Mouse (Mus musculus) layer of hippocampus, adult 11-12 months (tissue): ENCODE results near the gene Adad2.

Experiments used
- DNase-seq: peaks from one replicate; pipeline ENCODE4 v3.0.0; 2022; ENCODE audit warnings: low spot score

Adad2 gene

DNA sequence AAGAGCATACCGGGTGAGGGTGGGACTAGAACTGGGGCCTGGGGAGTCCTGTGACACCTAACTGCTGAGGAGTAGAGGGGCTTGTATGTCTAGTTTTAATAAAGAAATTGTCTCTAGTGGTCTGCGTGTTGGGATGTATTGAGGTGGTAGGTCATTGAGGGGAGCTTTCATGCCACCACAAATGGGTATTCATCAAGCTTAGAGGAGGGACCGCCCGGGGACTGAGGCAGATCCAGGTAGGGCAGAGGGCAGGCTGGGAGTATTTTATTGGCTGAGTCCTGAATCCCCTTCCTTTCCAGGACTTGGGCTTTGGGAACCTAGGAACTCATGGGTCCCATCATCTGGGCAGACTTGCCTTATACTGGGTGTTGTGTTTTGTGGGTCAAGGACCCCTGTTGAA is 4.3 kb downstream of the Adad2 start:
- DNase-seq: no peak

DNA sequence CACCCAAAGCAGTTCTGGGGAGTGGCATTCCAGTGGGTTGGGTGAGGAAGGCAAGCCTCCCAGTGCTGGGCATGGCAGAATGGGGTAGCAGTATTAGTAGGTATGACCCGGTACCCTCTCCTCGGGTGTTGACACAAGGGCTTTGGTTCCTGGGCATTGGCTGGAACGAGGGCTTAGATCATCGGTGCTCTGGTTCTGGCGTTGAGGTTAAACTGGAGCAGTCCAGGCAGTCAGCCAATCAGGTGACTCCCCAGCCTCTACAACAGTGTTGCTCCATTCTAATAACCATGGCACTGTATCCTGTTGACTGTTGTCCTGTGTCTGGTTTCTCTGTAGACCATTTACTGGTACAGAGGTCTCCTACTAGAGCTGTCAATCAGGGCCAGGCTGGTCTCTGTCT is 5.0 kb downstream of the Adad2 start:
- no peak for DNase-seq

DNA sequence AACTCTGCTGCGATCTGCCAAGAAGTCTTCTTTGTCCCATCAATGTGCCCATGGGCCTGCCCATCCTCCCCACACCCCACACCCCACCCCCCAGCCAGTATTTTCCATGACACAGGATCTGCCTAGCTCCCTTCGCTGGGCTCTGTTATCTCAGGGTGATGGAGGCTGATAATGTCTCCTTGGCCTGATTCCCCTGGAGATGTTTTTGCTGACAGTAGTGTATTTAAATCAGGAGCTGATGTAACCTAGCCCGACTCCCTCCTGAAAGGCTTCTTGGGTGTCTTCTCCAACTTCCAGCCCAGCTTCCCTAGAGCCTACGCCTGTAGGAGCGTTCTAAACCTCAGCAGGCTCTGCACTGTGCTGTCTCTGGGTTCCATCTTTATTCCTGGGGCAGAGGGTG is 6.3 kb downstream of the Adad2 start:
- DNase-seq: no peak

DNA sequence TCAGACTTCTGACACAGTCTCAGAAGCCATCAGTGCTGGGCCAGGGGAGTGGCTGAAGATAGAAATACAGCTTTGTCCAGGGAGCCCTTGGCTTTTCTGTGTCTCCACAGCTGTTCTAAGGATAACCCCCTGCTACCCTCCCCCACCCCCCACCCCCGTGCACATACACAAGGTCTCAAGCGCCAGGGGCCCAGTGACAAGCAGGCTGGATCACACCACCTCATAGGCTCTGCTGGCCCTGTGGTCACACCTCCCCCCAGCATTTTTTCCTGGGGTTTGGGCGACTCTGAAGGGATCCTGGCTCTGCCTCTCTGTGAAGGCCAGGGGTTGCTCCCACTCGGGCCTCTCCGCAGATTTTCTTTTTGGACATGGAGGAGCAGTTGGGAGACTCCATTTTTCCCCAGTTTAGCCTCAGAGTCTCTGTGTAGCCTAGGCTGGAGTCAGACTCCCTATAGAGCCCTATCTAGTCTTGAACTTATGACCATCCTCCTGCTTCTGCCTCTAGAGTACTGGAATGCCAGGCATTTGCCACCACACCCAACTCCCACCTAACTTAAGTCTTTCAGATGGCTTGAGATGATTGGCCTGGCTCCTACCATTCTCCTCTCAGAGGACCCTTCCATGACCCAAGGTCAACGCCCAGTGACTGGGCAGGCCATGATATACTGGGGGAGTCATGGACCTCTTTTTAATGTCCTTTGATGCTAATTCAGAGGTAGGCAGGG is 7.7 kb downstream of the Adad2 start:
- no peak for DNase-seq

DNA sequence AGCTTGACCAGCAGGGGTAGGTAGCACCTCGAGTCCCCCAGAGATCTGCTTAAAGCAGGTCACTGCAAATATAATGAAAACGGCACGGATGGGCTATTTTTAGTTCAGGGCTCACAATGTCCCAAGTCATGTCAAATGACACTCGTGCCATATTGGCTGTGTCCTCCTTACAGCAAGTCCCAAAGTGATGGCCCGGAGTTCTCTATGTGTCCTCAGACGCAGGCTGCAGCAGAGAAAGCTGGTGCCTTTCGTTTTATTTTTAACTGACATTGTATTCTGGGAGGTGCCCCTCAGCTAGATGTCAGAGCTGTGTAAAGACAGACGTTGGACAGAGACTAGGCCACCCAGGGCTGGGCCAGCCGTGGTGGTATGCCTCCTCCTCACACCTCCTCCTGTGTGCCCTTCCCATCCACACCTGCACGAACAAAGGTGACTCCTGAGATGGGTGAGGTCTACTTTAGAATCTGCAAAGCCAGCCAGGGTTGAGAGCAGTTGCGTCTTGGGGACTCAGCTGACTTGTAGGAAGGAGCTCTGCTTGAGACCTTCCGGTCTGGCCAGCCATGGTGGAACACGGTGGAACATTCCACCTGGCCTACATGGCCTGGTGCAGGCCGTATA is 8.4 kb downstream of the Adad2 start:
- no peak for DNase-seq

DNA sequence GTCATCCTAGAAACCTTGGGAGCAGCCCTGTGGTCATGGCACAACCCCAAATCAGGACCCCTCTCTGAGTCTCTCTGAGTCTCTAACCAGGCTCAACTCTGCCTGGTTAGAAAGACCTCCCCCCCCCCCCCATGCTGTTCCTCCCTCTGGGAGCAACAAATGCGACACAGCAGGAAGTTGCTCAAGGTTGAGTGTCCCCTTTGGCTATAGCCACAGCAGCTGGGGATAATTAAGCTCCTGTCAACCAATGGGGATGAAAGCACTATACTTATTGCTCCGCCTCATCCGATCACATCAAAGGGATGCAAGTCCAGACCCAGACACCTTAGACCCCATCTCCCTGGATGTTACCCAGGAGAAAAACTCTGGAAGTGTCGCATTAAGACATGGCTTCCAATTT is 10.0 kb downstream of the Adad2 start:
- no peak for DNase-seq

DNA sequence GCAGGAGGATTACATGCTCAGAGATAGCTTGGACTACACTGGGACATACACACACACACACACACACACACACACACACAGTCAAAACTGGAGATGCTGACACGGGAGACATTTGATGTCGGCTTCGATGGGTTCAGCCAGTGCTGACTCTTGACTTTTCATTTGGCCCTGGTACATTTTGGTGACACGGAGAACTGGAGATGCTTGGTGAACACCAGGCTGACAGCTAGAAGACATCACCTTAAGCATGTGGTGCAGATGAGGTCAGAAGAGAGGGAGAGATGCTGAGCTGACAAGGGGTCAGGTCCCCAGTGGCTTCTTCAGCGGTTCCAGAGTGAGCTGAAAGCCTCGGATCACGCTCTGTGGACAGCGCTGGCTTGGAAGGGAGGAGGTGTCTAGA is 10.5 kb downstream of the Adad2 start:
- DNase-seq: no peak

DNA sequence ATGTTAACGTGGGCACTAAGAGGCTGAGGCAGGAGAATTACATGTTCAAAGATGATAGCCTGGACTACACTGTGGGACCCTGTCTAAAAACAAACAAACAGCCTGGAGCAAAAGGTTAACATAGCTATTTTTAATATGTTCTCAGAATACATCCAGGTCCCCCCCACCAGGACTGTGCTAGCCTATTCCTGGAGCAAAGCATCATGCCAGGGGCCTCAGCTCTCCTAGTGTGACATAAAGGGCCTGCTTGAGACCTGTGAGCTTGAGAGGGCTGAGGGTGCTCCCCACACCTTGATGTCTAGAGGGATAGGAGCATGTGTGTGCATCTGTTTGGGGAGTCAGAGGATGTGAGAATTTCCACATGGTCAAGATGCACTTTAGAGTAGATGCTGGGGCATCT is 11.2 kb downstream of the Adad2 start:
- DNase-seq: no peak

DNA sequence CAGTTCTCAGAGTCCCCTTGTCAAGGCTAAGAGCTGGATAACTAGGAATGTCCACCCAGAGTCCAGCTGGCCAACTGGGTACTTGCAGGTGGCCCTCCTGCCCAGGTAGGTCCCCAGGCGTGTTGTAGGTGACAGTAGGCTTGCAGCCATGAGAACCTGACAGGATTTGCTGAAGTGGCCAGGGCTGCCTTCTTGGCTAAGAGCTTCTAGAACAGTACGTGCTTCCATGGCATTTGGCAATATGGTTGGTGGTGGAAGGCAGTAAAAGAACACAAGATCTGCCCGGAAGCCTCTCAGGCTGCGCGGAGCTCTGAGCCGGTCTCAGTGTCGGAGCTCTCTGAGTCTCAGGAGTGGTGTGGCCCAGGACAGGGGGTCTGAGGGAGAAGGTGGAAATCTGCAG is 12.4 kb downstream of the Adad2 start:
- no peak for DNase-seq

DNA sequence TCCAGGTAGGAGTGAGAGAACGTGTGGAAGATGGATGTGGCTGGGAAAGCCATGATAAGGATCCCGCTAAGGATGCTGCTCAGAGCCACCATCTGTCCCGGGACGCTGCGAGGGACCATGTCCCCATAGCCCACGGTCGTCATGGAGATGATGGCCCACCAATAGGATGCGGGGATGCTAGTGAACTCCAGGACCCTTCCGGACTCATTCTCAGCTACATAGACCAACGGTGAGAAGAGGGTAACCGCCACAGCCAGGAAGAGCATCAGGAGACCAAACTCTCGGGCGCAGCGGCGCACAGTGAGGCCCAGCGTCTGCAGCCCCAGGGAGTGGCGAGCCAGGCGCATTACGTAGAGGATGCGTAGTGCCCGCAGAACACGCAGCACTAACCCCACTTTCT is 13.2 kb downstream of the Adad2 start:
- no peak for DNase-seq

DNA sequence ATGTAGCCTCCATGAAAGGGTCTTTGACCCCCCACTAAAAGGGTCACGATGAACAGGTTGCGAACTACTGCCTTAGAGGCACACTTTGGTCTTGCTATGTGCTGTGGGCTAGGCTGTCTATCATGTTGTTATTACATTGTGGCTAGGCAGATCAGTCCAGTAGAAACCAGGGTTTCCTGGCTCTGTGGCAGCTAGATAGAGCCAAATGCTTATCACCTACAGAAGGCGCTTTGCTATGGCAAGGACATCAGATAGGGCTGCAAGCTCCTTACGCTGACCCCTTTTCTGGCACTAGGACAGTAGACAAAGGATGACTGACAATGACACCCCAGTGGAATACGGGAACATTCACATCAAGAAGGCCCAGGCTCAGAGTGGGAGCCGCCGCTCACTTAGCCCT is 14.7 kb downstream of the Adad2 start:
- no peak for DNase-seq

DNA sequence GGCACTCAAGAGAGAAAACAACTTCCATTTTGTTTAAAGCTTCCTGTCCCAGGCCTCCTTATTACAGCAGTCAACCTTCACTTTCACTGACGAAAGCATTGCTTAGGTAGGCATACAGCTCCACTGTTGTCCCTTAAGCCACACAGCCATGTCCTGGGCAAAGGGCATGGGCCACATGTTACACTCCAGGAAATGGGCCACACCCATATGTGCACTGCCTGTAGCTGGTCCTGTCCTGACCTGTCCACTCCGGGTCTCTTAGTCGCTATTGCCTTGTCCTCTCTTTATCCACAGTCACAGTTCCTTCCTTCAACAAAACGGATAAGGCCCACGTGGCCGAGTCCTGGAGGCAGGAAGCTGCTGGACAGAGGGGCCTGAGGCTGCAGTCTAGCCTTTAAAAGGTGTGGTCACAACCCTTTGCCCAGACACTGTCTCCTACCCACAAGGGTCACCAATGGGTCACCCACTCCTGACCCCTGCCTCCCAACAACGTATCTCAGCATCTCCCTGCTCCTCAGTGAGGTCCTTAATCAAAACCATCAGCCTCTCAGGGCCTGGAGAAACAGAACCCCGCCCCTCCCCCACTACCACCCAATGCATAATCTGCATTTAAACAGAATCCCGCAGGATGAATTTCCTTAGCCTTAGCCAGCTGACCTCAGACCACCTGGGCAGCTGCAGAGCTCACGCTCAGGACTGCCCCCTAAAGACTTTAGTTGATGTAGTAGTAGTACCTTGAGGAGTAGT is 15.2 kb downstream of the Adad2 start:
- no peak for DNase-seq

DNA sequence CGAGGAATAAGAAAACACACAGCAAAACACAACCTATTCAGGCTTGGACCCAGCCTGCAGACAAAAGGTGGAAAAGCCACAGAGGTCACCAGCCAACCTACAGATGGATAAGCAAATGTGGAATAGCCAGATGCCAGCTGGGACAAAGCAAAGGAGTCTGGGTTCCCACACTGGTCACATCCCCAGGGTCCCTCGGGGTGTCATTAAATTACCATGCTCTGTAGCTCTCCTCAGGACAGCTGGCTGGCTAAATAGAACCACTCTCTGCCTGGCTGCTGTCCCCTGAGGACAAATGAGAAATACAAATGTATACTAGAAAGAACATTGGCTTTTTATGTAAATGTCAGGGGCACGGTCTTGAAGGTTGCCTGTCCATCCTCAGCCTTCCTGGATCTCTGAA is 18.3 kb downstream of the Adad2 start:
- no peak for DNase-seq

DNA sequence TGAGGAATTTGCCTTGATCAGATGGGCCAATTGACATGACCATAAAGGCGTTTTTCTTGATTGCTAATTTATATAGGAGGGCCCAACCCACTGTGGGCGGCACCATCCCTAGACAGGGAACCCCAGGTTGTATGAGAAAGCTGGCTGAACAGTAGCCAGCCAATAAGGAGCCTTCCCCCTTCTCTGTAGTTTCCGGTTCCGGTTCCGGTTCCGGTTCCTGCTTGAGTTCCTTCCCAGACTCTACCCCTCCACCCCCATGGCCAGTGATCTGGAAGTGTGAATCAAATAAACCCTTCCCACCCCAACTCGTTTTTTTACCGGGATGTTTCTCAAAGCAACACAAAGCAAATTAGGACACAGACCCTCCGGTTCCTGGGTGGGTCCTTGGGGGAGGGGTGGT is 19.7 kb downstream of the Adad2 start:
- no peak for DNase-seq

DNA sequence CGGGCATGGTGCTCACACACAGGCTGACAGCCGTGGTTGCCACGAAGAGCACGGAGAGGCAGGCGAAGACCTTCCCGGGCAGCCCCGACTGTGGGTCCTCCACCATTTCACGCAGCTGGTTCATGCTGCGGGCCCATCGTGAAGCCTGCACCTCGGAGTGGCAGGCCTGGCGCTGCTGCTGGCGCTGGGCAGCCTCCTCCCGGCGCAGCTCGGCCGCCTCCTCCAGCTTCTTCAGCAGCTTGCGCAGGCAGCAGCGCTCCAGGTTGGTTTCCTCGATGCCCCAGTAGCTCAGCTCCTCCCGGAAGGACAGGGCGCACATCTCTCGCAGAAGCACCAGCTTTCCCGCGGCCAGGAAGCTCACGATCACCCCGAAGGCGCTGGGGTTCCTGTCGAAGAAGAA is 20.4 kb downstream of the Adad2 start:
- no peak for DNase-seq

DNA sequence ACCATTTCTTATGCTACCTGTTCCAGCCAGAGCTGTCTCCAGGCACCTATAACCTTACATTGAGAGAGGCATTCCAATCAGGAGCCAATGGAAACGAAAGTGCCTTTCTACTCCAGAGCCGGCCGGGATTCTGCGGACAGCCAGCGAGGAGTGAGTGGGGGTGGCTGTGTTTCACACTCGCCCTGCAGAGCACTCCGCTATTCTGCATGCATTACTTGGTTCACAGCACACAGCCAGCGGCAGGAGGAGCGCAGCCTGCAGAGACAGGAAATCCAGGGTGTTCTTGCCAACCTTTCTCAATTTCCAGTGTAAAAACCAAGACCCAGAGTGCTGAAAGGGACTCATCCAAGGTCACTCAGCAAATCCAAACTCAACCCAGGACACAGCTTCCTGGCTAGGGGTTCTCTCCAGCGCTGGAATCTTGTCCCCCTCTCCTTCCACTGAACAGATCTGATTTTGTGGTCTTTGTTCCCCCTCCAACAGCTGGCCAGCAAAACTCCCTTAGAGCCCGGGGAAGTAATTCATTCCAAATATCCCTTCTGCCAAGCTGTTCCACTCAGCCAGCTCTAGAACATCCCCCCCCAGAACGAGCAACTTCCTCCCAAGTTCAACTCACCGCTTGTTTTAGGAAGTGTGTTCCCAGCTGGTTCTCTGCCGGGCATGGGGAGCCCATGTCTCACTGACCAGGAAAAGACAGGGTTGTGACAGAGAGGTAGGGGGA is 22.2 kb downstream of the Adad2 start:
- DNase-seq: no peak

DNA sequence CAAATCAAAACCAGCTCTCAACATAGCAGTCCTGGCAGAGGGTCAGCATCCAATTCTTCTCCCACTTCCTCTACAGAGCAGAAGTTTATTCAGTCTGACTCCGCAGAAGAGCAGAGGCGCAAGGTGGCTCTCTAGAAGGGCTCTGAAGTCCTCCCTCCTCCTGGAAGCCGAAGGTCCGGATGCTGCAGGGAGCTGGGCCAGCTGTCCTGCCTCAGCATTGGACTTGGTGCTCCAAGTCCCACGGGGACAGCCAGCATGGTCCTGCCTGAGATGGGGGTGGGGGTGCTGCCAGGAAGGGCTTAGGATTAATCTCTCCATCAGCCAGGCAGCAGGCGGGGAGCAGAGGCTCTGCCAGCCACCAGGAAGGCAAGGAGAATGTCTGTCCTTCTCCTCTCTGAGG is 22.8 kb downstream of the Adad2 start, which contains the start of gene Kcng4:
Gene Kcng4, minus strand, starts transcription at position 303 of the 400 bp plus-strand sequence.
- DNase-seq: no peak

DNA sequence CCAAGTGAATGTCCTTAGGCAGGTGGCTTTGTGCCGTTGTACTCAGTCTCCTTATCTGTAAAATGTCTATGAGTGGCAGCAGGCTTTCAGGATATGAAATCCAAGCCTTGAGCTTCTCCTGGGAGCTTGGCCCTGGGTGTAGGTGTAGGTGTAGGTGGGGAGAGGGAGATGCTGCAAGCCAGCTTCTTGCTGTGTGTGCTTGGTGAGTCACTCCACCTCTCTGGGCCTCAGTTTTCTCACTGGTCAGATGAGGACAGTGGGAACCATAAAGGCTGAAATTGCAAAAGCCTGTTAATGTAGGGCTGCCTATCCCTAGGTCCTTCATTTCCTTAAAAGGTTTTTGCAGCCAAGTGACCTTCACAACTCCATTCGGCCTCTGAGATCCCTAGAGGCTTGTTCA is 23.4 kb downstream of the Adad2 start:
- no peak for DNase-seq

DNA sequence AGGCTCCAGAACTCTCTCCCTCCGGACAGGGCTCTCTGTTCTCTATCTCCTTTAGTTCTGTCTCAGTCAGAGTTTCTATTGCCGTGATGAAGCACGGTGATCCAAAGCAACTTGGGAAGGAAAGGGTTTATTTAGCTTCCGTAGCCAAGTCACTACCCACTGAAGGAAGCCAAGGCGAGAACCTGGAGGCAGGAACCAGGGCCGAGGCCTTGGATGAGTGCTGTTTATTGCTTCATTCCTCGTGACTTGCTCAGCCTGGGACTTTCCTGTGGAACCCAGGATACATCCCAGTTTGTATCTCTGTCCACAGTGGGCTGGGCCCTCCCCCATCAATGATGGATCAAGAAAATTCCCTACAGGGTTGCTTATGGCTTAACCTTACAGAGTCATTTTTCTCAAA is 24.2 kb downstream of the Adad2 start:
- no peak for DNase-seq

DNA sequence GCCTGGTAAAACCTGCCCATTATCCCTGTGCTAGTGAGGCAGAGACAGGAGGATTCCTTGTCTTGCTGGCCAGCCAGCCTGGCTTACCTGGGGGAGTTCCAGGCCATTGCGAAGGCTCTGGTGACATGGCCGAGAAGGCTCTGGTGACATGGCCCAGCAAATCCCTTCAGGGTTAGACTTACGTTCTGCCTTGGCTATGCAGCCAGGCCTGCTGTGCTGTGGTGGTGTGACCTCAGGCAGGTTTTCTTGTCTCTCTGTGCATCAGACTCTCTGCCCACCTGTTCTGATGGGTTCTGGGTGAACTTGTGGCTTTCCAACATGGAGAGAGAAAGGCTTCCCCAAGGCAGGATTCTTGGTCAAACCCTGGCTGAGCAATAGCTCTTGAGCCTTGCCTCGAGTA is 24.8 kb downstream of the Adad2 start:
- DNase-seq: no peak

DNA sequence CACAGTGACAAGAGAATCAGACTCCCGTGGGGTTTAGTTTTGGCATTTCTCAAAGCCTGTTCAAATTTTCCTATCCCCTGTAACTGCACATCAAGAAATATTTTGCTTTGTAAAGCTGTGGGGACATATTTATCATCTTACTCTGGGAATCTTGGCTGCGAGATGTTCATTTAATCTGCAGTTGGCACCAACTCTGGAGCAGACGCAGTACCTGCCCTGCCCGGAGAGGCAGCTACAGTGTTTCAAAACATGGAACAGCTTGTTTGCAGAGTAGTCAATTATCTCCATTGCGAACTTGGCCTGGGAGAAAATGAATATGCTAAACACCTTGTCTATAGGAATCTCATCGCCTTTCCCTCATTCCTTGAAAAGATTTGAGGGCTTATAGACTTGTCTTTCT is 25.7 kb downstream of the Adad2 start:
- DNase-seq: no peak

DNA sequence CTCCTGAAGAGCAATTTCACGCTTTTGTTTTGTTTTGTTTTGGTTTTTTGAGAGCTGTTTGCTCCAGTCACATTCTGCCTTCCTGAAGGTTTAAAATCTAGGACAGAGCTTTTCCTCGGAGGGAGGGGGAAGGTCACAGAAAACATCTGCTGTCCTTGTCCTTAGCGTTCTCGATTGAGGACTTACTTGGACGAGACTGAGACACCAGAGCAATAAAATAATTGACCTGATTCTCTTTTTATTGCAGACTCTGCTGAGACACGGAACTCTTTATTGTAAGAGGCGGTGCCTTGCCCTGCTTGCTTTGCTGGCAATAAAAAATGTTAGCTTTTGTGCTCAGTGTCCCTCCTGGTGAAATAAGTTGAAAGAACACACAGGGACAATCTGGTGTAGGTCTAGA is 27.3 kb downstream of the Adad2 start:
- DNase-seq: no peak

DNA sequence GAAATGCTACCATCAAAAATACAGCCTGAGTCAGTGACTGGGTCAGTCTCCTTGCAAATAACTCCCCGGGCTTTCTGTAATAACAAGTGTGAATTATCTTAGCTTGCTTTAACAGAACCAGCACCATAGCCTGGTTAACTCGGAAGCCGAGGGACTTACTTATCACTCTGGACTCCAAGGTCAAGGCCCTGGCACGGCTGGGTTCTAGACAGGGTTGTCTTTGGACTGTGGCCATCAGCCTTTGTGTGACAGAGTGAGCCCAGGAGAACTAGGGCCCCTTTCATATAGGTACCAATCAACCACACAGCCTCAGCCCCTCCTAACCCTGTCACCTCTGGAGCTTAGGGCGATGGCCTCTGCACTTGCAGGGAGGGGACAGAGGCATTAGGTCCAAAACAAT is 28.5 kb downstream of the Adad2 start:
- DNase-seq: no peak
